Mouse (Mus musculus) cerebellum, adult 9-10 months (tissue): ENCODE measurements around the gene Hdac10.

Source experiments
- DNase-seq: peaks from one replicate; pipeline ENCODE4 v3.0.0; 2022

The Hdac10 gene

GRCm38 (mm10) chr15:89128382-89129350, at the start of gene Hdac10:
TSS of gene Hdac10 (minus strand) at chr15:89128700.
- peak; percentile 96 for DNase-seq

- DNase-seq: no peak
These were observed 49.2 kb upstream of the Hdac10 start for GRCm38 (mm10) chr15:89177576-89178259.

GRCm38 (mm10) chr15:89177121-89177520, 48.6 kb upstream of the Hdac10 start:
- peak; percentile 88 for DNase-seq

GRCm38 (mm10) chr15:89175411-89176155, 47.1 kb upstream of the Hdac10 start:
- DNase-seq: peak; percentile 55

GRCm38 (mm10) chr15:89174889-89175339, 46.4 kb upstream of the Hdac10 start:
- peak; percentile 69 for DNase-seq

GRCm38 (mm10) chr15:89173906-89174214, 45.4 kb upstream of the Hdac10 start:
- DNase-seq: peak; percentile 85

- peak; percentile 69 for DNase-seq
These were observed 44.8 kb upstream of the Hdac10 start for GRCm38 (mm10) chr15:89173024-89173905.

- peak; percentile 66 for DNase-seq
These were observed 43.9 kb upstream of the Hdac10 start for GRCm38 (mm10) chr15:89172276-89172935.

GRCm38 (mm10) chr15:89171526-89172051, 43.1 kb upstream of the Hdac10 start:
- DNase-seq: no peak

GRCm38 (mm10) chr15:89170102-89170501, 41.6 kb upstream of the Hdac10 start:
- peak; percentile 59 for DNase-seq

GRCm38 (mm10) chr15:89169431-89169830, 40.9 kb upstream of the Hdac10 start:
- peak; percentile 92 for DNase-seq

- peak; percentile 72 for DNase-seq
These were observed 40.4 kb upstream of the Hdac10 start for GRCm38 (mm10) chr15:89168922-89169321.

GRCm38 (mm10) chr15:89165478-89165877, 37.0 kb upstream of the Hdac10 start:
- DNase-seq: no peak

GRCm38 (mm10) chr15:89161397-89161796, 32.9 kb upstream of the Hdac10 start:
- no peak for DNase-seq

GRCm38 (mm10) chr15:89158516-89158915, 30.0 kb upstream of the Hdac10 start:
- no peak for DNase-seq

- DNase-seq: peak; percentile 80
These were observed 29.5 kb upstream of the Hdac10 start for GRCm38 (mm10) chr15:89157954-89158353.

GRCm38 (mm10) chr15:89152312-89152711, 23.8 kb upstream of the Hdac10 start:
- DNase-seq: no peak

GRCm38 (mm10) chr15:89150041-89150390, 21.5 kb upstream of the Hdac10 start:
- no peak for DNase-seq

GRCm38 (mm10) chr15:89149271-89150040, 21.0 kb upstream of the Hdac10 start, which contains the start of gene Mapk11:
TSS of gene Mapk11 (minus strand) at chr15:89149628.
- no peak for DNase-seq

- no peak for DNase-seq
These were observed 20.2 kb upstream of the Hdac10 start for GRCm38 (mm10) chr15:89148496-89149270.
